Mouse (Mus musculus) CH12.LX (cell line): Measurements from ENCODE around the gene Ccl12. TPM values are rescaled to one million over a fixed set of nuclear protein-coding genes. Genes with fewer than 3 reads are reported as not detected.

Source experiments
- DNase-seq: peaks from one replicate; pipeline ENCODE4 v3.0.0-alpha.2; 2013; ENCODE audit errors: extremely low read depth
- H3K27ac ChIP-seq: 2 replicates; pipeline ENCODE4 v1.5.1; 2012; ENCODE audit warnings: low read depth, mild to moderate bottlenecking, control low read depth, moderate library complexity; ENCODE audit not compliant: insufficient read depth
- H3K27me3 ChIP-seq: replicated peaks from 2 replicates; pipeline ENCODE3; 2012; ENCODE audit warnings: inconsistent platforms
- H3K36me3 ChIP-seq, 2 experiments: replicated peaks in 1 of 2; 2 replicates each; pipeline versions ENCODE3 to v1.6.1; 2012; ENCODE audit warnings: inconsistent platforms in 1 of 2, low read length in 1 of 2, mild to moderate bottlenecking in 1 of 2, mixed read lengths in 1 of 2, moderate library complexity in 1 of 2; ENCODE audit not compliant: control insufficient read depth in 1 of 2, insufficient read depth in 1 of 2
- H3K4me1 ChIP-seq, 2 experiments: 2 replicates each; pipeline ENCODE4 v1.6.1; 2012; ENCODE audit warnings: inconsistent platforms in 1 of 2, moderate library complexity in 1 of 2; ENCODE audit not compliant: insufficient read depth in 2 of 2, control insufficient read depth in 1 of 2
- H3K4me2 ChIP-seq: 2 replicates; pipeline ENCODE4 v1.6.1; 2012; ENCODE audit warnings: low read depth, mild to moderate bottlenecking, control low read depth; ENCODE audit not compliant: poor library complexity, insufficient read depth, severe bottlenecking
- H3K4me3 ChIP-seq, 3 experiments: fragments of 150-350 bp in 1 of 3; sonication (generic) in 1 of 3; replicated peaks in 1 of 3; 2 replicates each; pipeline versions ENCODE3 to v1.5.1; 2011 to 2012; ENCODE audit warnings: low read depth in 2 of 3, low read length in 2 of 3, mild to moderate bottlenecking in 2 of 3, moderate library complexity in 2 of 3, control low read depth in 1 of 3, improper control_type of control experiment in 1 of 3, inconsistent platforms in 1 of 3, mixed read lengths in 1 of 3; ENCODE audit not compliant: poor library complexity in 1 of 3
- H3K79me2 ChIP-seq: replicated peaks from 2 replicates; pipeline ENCODE4 v1.6.1; 2012; ENCODE audit warnings: mild to moderate bottlenecking, moderate library complexity; ENCODE audit not compliant: control insufficient read depth, poor library complexity, insufficient read depth, severe bottlenecking; ENCODE audit errors: extremely low read depth
- H3K9ac ChIP-seq: 2 replicates; pipeline ENCODE4 v1.6.1; 2012; ENCODE audit warnings: low read depth, mild to moderate bottlenecking, control low read depth, moderate library complexity; ENCODE audit not compliant: insufficient read depth
- H3K9me3 ChIP-seq: replicated peaks from 2 replicates; pipeline ENCODE3; 2012; ENCODE audit warnings: low read length, inconsistent platforms, mixed read lengths
- CHD2 ChIP-seq: IDR thresholded peaks from 2 replicates; pipeline ENCODE4 v1.6.1; 2011; ENCODE audit warnings: low read length, improper control_type of control experiment
- CTCF ChIP-seq, 2 experiments: IDR thresholded peaks in 1 of 2; conservative IDR thresholded peaks in 1 of 2; 2 replicates each; pipeline ENCODE4 v1.5.1; 2011 to 2012; ENCODE audit warnings: low read depth in 2 of 2, low read length in 2 of 2, improper control_type of control experiment in 1 of 2, inconsistent platforms in 1 of 2, mild to moderate bottlenecking in 1 of 2, moderate library complexity in 1 of 2
- EP300 ChIP-seq: IDR thresholded peaks from 2 replicates; pipeline ENCODE4 v1.6.1; 2011; ENCODE audit warnings: low read length, improper control_type of control experiment
- ETS1 ChIP-seq: conservative IDR thresholded peaks from 2 replicates; pipeline ENCODE4 v1.6.1; 2012; ENCODE audit warnings: low read depth, mild to moderate bottlenecking, inconsistent platforms, low read length, improper control_type of control experiment, moderate library complexity
- GABPA ChIP-seq: IDR thresholded peaks from 2 replicates; pipeline ENCODE4 v1.6.1; 2012; ENCODE audit warnings: low read depth, low read length, improper control_type of control experiment, inconsistent platforms; ENCODE audit not compliant: insufficient replicate concordance
- KAT2A ChIP-seq: IDR thresholded peaks from 2 replicates; pipeline ENCODE4 v1.6.1; 2012; ENCODE audit warnings: low read length, improper control_type of control experiment, inconsistent platforms; ENCODE audit not compliant: insufficient replicate concordance
- MAFK ChIP-seq: IDR thresholded peaks from 2 replicates; pipeline ENCODE4 v1.6.1; 2011; ENCODE audit warnings: low read length, improper control_type of control experiment; ENCODE audit not compliant: insufficient replicate concordance
- MEF2A ChIP-seq: IDR thresholded peaks from 2 replicates; pipeline ENCODE4 v1.6.1; 2014; ENCODE audit warnings: low read depth, mild to moderate bottlenecking, inconsistent platforms, low read length, improper control_type of control experiment, borderline replicate concordance
- NELFE ChIP-seq: IDR thresholded peaks from 2 replicates; pipeline ENCODE4 v1.6.1; 2011; ENCODE audit warnings: low read depth, low read length, improper control_type of control experiment
- NRF1 ChIP-seq: IDR thresholded peaks from 2 replicates; pipeline ENCODE4 v1.6.1; 2014; ENCODE audit warnings: low read depth, mild to moderate bottlenecking, inconsistent platforms, low read length, improper control_type of control experiment, moderate library complexity
- POLR2A ChIP-seq: IDR thresholded peaks from 2 replicates; pipeline ENCODE4 v1.6.1; 2011; ENCODE audit warnings: low read depth, mild to moderate bottlenecking, improper control_type of control experiment, low read length
- SIN3A ChIP-seq: IDR thresholded peaks from 2 replicates; pipeline ENCODE4 v1.6.1; 2012; ENCODE audit warnings: low read length, improper control_type of control experiment, inconsistent platforms
- UBTF ChIP-seq: IDR thresholded peaks from 2 replicates; pipeline ENCODE4 v1.6.1; 2012; ENCODE audit warnings: low read depth, mild to moderate bottlenecking, inconsistent platforms, low read length, improper control_type of control experiment, moderate library complexity
- ZC3H11A ChIP-seq: IDR thresholded peaks from 2 replicates; pipeline ENCODE4 v1.6.1; 2012; ENCODE audit warnings: low read depth, mild to moderate bottlenecking, inconsistent platforms, low read length, improper control_type of control experiment
- ZKSCAN1 ChIP-seq: IDR thresholded peaks from 2 replicates; pipeline ENCODE4 v1.6.1; 2012; ENCODE audit warnings: low read depth, inconsistent platforms, low read length, improper control_type of control experiment, borderline replicate concordance
- ZMIZ1 ChIP-seq: IDR thresholded peaks from 2 replicates; pipeline ENCODE4 v1.6.1; 2012; ENCODE audit warnings: low read depth, mild to moderate bottlenecking, inconsistent platforms, low read length, improper control_type of control experiment
- ZNF384 ChIP-seq: IDR thresholded peaks from 2 replicates; pipeline ENCODE4 v1.6.1; 2012; ENCODE audit warnings: low read depth, low read length, improper control_type of control experiment, inconsistent platforms
- dilution Hi-C: fragments of 300-500 bp; cut with MboI; formaldehyde crosslinking; loops from 2 replicates; pipeline ENCODE4 v1.14.3; 2020; ENCODE audit warnings: low sequenced_read_pairs; ENCODE audit not compliant: extremely low pct_unique_long_range_greater_than_20kb, extremely low pct_ligation_motif_present
- in situ Hi-C: fragments of 300-500 bp; cut with MboI; formaldehyde crosslinking; loops from 3 replicates; pipeline ENCODE4 v1.14.3; 2019; ENCODE audit warnings: low sequenced_read_pairs, low pct_ligation_motif_present, low pct_unique_long_range_greater_than_20kb, mixed read lengths
- polyA plus RNA-seq: library from polyadenylated mRNA; unstranded; fragments of >175 nt; gene quantifications from 2 replicates; pipeline ENCODE4 v1.2.1, GENCODE M21; 2012; ENCODE audit warnings: low read depth; ENCODE audit not compliant: insufficient read length
- total RNA-seq, 2 experiments: library from RNA; depleted of rRNA; stranded (reverse); fragments of 300-350 nt in 1 of 2; fragments of >200 nt in 1 of 2; gene quantifications; 2 replicates each; pipeline ENCODE4 v1.2.3; 2012 to 2014

Ccl12 gene
- total and polyA plus RNA-seq, 3 experiments: 0.51 TPM; not detected in 2

GRCm38 (mm10) chr11:82084360-82084759 is 17.3 kb upstream of the Ccl12 start:
- in situ Hi-C loops: no loop called here
- Histone ChIP-seq H3K79me2 (no peaks in the 10 kb centered on the region), H3K4me2 (no peak overlapping the region), H3K9me3 (no peaks in the 10 kb centered on the region), H3K9ac (no peak overlapping the region)
- DNase-seq: no peak
- TF ChIP-seq MAFK: no peak
- TF ChIP-seq POLR2A: no peak
- TF ChIP-seq MEF2A: no peak
- no peak for TF ChIP-seq ETS1
- TF ChIP-seq SIN3A: no peak
- TF ChIP-seq EP300: no peak
- no peak for TF ChIP-seq ZC3H11A
- no peak for TF ChIP-seq UBTF
- no peak for TF ChIP-seq CTCF (conservative IDR thresholded peaks at IDR 0.05 in 1 of 2, IDR thresholded peaks at IDR 0.05 in 1 of 2; ENCODE audit: low read depth in 2 of 2, low read length in 2 of 2)
- TF ChIP-seq ZNF384: no peak
- no peak for TF ChIP-seq NELFE
- TF ChIP-seq GABPA: no peak
- TF ChIP-seq ZMIZ1: no peak
- TF ChIP-seq ZKSCAN1: no peak
- no peak for TF ChIP-seq KAT2A
- TF ChIP-seq, all 38 proteins: peak for 0
- Histone ChIP-seq H3K36me3 (no peaks in the 10 kb centered on the region), H3K4me3 (no peak overlapping the region), H3K4me1 (no peaks in the 10 kb centered on the region), H3K27ac (no peak overlapping the region), H3K27me3 (peaks cover 45% of the 10 kb centered on the region)
- dilution Hi-C loops: no loop called here

- in situ Hi-C loops: no loop called here
- no peaks in the 10 kb centered on the region for H3K9me3 ChIP-seq
- no peaks in the 10 kb centered on the region for H3K36me3 ChIP-seq
- dilution Hi-C loops: no loop called here
- no peak overlapping the region for H3K4me2 ChIP-seq
- H3K27ac ChIP-seq: no peak overlapping the region
- TF ChIP-seq NRF1: no peak
- TF ChIP-seq CHD2: peak; percentile 55; the same call in 1 of the 2 replicates
- peaks cover 4 to 17% of the 10 kb centered on the region in 2 experiments for H3K4me1 ChIP-seq
- H3K27me3 ChIP-seq: peaks cover 36% of the 10 kb centered on the region
- H3K4me3 ChIP-seq: no peak overlapping the region
- no peak overlapping the region for H3K9ac ChIP-seq
- no peak for DNase-seq
- no peaks in the 10 kb centered on the region for H3K79me2 ChIP-seq
These were observed 1.9 kb upstream of the Ccl12 start for GRCm38 (mm10) chr11:82099511-82100323.
